28 mouse cellular contexts compared by ENCODE assay signal in genomic region chr3:15228641-15229040, GRCm38 (mm10).
"Had no signal": no experiment of that assay in that cellular context is flagged by ENCODE, and none has a peak within 500 bp of the region (broad histone marks: within the 10 kb centered on the region; RNA-seq: fewer than 3 reads in every experiment).

No protein-coding gene starts in this region.

- H3K9ac ChIP-seq: heart, embryonic 13.5 days; heart, embryonic 15.5 days; hindbrain, embryonic 15.5 days; kidney, embryonic 15.5 days; limb, embryonic 12.5 days; liver, embryonic 13.5 days; liver, embryonic 15.5 days; liver, postnatal 0 days had no signal

- H3K9me3 ChIP-seq: heart, embryonic 13.5 days; heart, embryonic 15.5 days; hindbrain, embryonic 15.5 days; kidney, embryonic 15.5 days; limb, embryonic 10.5 days; limb, embryonic 12.5 days; liver, embryonic 13.5 days; liver, embryonic 15.5 days had no signal

- H3K27me3 ChIP-seq: heart, embryonic 13.5 days; heart, embryonic 15.5 days; hindbrain, embryonic 15.5 days; kidney, embryonic 15.5 days; limb, embryonic 12.5 days; liver, embryonic 13.5 days; liver, embryonic 15.5 days had no signal

- H3K4me3 ChIP-seq: heart, adult 2 months; heart, embryonic 13.5 days; heart, embryonic 15.5 days; hindbrain, embryonic 15.5 days; kidney, embryonic 15.5 days; layer of hippocampus, adult 2 months; left cerebral cortex, adult 2 months; limb, embryonic 10.5 days; limb, embryonic 12.5 days; liver, embryonic 13.5 days; liver, embryonic 15.5 days had no signal

- H3K4me2 ChIP-seq: heart, embryonic 11.5 days; heart, embryonic 13.5 days; heart, embryonic 15.5 days; hindbrain, embryonic 15.5 days; kidney, embryonic 15.5 days; limb, embryonic 12.5 days; liver, embryonic 11.5 days; liver, embryonic 13.5 days; liver, embryonic 15.5 days had no signal

- H3K4me1 ChIP-seq: heart, embryonic 13.5 days; heart, embryonic 15.5 days; hindbrain, embryonic 15.5 days; kidney, embryonic 15.5 days; limb, embryonic 10.5 days; limb, embryonic 12.5 days; liver, embryonic 13.5 days; liver, embryonic 15.5 days had no signal

- H3K27ac ChIP-seq: heart, adult 2 months; heart, embryonic 13.5 days; heart, embryonic 15.5 days; hindbrain, embryonic 15.5 days; hindbrain, postnatal 0 days; kidney, embryonic 15.5 days; kidney, postnatal 0 days; layer of hippocampus, adult 2 months; left cerebral cortex, adult 2 months; limb, embryonic 10.5 days; limb, embryonic 12.5 days; liver, embryonic 13.5 days; liver, embryonic 15.5 days had no signal

- DNase-seq: gastrocnemius, postnatal 14 days; gastrocnemius, postnatal 36 days; heart, adult 11 months; heart, adult 2 months; heart, postnatal 14 days; heart, postnatal 36 days; kidney, adult 11 months; kidney, adult 2 months; kidney, adult 9 months; kidney, postnatal 25 days; kidney, postnatal 4 days; liver; liver, embryonic 13.5 days; liver, postnatal 0 days had no signal

- ATAC-seq: hindbrain, postnatal 0 days; intestine, embryonic 16.5 days; liver, postnatal 0 days had no signal

- H3K36me3 ChIP-seq: heart, embryonic 13.5 days; heart, embryonic 15.5 days; hindbrain, embryonic 15.5 days; kidney, embryonic 15.5 days; limb, embryonic 10.5 days; limb, embryonic 12.5 days; liver, embryonic 13.5 days; liver, embryonic 15.5 days had no signal
